Mouse (Mus musculus): Measurements from ENCODE around the gene Krtap27-1. TPM values are rescaled to one million over a fixed set of nuclear protein-coding genes. Genes with fewer than 3 reads are reported as not detected.

The Krtap27-1 gene
- not detected in 2 replicates for polyA plus RNA-seq (2015; fragmentation: Nextera tagmentation; extraction: Ambion mirVana)

DNA sequence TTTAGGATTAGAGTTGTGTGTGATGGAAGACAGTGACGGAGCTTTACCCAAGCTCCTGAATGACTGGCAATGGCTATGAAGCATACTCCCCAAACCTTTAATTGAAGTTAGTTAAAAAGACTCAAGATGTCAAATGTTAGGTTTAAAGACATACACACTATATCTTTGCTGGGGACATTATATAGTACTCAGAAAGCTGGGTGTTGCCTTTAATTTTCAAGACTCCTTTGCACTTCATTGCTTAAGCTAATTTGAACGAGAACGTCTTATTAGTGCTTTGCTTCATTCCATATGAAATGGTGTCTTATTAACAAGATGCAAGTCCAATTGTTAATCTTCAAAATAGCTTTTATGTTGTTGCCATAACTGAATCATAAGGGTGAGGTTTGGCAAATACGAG lies at the start of gene Krtap27-1:
TSS of gene Krtap27-1 (minus strand) at position 101 of the 400 bp plus-strand sequence.
- no peak for ATAC-seq (ENCODE audit: borderline replicate concordance, extremely low read depth, low FRiP score, low TSS enrichment)
- no peak within 1 kb of the TSS for H3K4me3 ChIP-seq
- H3K9me3 ChIP-seq = no peaks in the 10 kb centered on the region
- H3K27me3 ChIP-seq = no peaks in the 10 kb centered on the region
- no peak within 1 kb of the TSS for H3K4me2 ChIP-seq
- no peak within 1 kb of the TSS for H3K27ac ChIP-seq
- H3K4me1 ChIP-seq = no peaks in the 10 kb centered on the region
- no peaks in the 10 kb centered on the region for H3K36me3 ChIP-seq
- no peak within 1 kb of the TSS for H3K9ac ChIP-seq
- WGBS = 85% methylated on average over 4 of the region's 4 CpGs

GRCm38 (mm10) chr16:88720031-88720430 lies 48.6 kb upstream of the Krtap27-1 start:
- 41% methylated on average over 1 of the region's 1 CpGs for WGBS
- Histone ChIP-seq H3K4me1 (no peaks in the 10 kb centered on the region), H3K36me3 (no peaks in the 10 kb centered on the region), H3K4me2 (no peak overlapping the region), H3K9ac (no peak overlapping the region), H3K27me3 (no peaks in the 10 kb centered on the region), H3K4me3 (no peak overlapping the region), H3K9me3 (no peaks in the 10 kb centered on the region), H3K27ac (no peak overlapping the region)
- no peak for ATAC-seq (ENCODE audit: borderline replicate concordance, extremely low read depth, low FRiP score, low TSS enrichment)

GRCm38 (mm10) chr16:88716549-88716948 lies 45.1 kb upstream of the Krtap27-1 start:
- H3K4me2 ChIP-seq = no peak overlapping the region
- H3K9me3 ChIP-seq = no peaks in the 10 kb centered on the region
- H3K27ac ChIP-seq = no peak overlapping the region
- no peaks in the 10 kb centered on the region for H3K27me3 ChIP-seq
- H3K4me3 ChIP-seq = no peak overlapping the region
- ATAC-seq (ENCODE audit: borderline replicate concordance, extremely low read depth, low FRiP score, low TSS enrichment) = no peak
- no peak overlapping the region for H3K9ac ChIP-seq
- H3K36me3 ChIP-seq = no peaks in the 10 kb centered on the region
- no peaks in the 10 kb centered on the region for H3K4me1 ChIP-seq

GRCm38 (mm10) chr16:88711245-88711644 lies 39.8 kb upstream of the Krtap27-1 start:
- Histone ChIP-seq H3K4me3 (no peak overlapping the region), H3K4me1 (no peaks in the 10 kb centered on the region), H3K36me3 (no peaks in the 10 kb centered on the region), H3K9ac (no peak overlapping the region), H3K4me2 (no peak overlapping the region), H3K27ac (no peak overlapping the region), H3K27me3 (no peaks in the 10 kb centered on the region), H3K9me3 (no peaks in the 10 kb centered on the region)
- WGBS = 80% methylated on average over 6 of the region's 6 CpGs
- ATAC-seq (ENCODE audit: borderline replicate concordance, extremely low read depth, low FRiP score, low TSS enrichment) = no peak

- Histone ChIP-seq H3K27ac (no peak overlapping the region), H3K27me3 (no peaks in the 10 kb centered on the region), H3K4me1 (no peaks in the 10 kb centered on the region), H3K9me3 (no peaks in the 10 kb centered on the region), H3K4me2 (no peak overlapping the region), H3K4me3 (no peak overlapping the region), H3K9ac (no peak overlapping the region), H3K36me3 (no peaks in the 10 kb centered on the region)
- WGBS = 63% methylated on average over 4 of the region's 4 CpGs
- ATAC-seq (ENCODE audit: borderline replicate concordance, extremely low read depth, low FRiP score, low TSS enrichment) = no peak
Measured at GRCm38 (mm10) chr16:88710757-88711156, 39.3 kb upstream of the Krtap27-1 start.

GRCm38 (mm10) chr16:88707496-88708012 lies 36.1 kb upstream of the Krtap27-1 start, which contains the start of gene 2310061N02Rik:
2310061N02Rik (minus strand) TSS chr16:88707962.
- no peak for ATAC-seq (ENCODE audit: borderline replicate concordance, extremely low read depth, low FRiP score, low TSS enrichment)
- Histone ChIP-seq H3K4me1 (no peaks in the 10 kb centered on the region), H3K36me3 (no peaks in the 10 kb centered on the region), H3K4me2 (no peak within 1 kb of the TSS), H3K27me3 (no peaks in the 10 kb centered on the region), H3K4me3 (no peak within 1 kb of the TSS), H3K27ac (no peak within 1 kb of the TSS), H3K9me3 (no peaks in the 10 kb centered on the region), H3K9ac (no peak within 1 kb of the TSS)
- 81% methylated on average over 10 of the region's 10 CpGs for WGBS

DNA sequence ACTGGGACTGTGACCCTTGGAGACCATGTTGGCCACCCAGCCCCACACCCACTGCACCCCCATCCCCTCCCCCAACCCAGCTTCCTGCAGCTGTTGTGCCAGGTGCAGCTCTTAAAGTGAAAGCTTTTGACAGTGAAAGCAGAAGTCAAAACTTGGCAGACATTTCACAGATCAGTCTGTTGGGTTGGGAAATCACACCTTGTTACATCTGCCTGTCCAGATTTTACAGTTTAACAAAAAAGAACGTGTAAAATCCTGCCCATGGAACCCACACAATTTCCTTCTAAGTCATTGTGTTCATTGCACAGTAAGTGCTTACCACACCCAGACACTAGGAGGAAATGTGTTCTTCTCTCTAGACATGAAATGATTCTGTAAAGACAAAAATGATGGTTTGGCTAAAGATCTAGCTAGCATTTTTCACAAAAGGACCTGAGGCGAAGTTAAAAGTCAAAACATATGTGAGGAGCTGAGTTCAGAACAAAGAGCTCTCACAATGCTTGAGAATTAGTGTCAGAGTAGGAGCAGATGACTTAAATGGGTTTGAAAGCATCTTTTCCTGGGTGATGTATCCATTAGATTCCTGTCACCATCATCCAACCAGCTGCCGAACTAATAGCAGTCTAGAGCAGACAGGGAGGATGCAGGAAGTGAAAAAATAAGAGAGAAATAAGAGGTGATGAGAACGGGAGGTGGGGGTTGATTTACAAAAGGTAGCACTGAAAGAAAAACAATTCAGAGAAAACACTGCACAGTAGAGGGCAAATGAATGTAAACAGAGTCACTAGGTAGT lies 29.8 kb upstream of the Krtap27-1 start:
- WGBS = 38% methylated on average over 4 of the region's 4 CpGs
- no peak for ATAC-seq (ENCODE audit: borderline replicate concordance, extremely low read depth, low FRiP score, low TSS enrichment)
- Histone ChIP-seq H3K4me2 (no peak overlapping the region), H3K27me3 (no peaks in the 10 kb centered on the region), H3K36me3 (no peaks in the 10 kb centered on the region), H3K9me3 (no peaks in the 10 kb centered on the region), H3K27ac (no peak overlapping the region), H3K4me1 (no peaks in the 10 kb centered on the region), H3K4me3 (no peak overlapping the region), H3K9ac (no peak overlapping the region)

GRCm38 (mm10) chr16:88696256-88696655 lies 24.8 kb upstream of the Krtap27-1 start:
- no peaks in the 10 kb centered on the region for H3K27me3 ChIP-seq
- no peak for ATAC-seq (ENCODE audit: borderline replicate concordance, extremely low read depth, low FRiP score, low TSS enrichment)
- no peak overlapping the region for H3K27ac ChIP-seq
- H3K36me3 ChIP-seq = no peaks in the 10 kb centered on the region
- H3K4me3 ChIP-seq = no peak overlapping the region
- whole genome bisulfite sequencing = 78% methylated on average over 4 of the region's 4 CpGs
- H3K9ac ChIP-seq = no peak overlapping the region
- no peaks in the 10 kb centered on the region for H3K4me1 ChIP-seq
- no peak overlapping the region for H3K4me2 ChIP-seq
- H3K9me3 ChIP-seq = no peaks in the 10 kb centered on the region

- 60% methylated on average over 2 of the region's 2 CpGs for WGBS
- no peak for ATAC-seq (ENCODE audit: borderline replicate concordance, extremely low read depth, low FRiP score, low TSS enrichment)
Measured at GRCm38 (mm10) chr16:88681282-88681681, 9.8 kb upstream of the Krtap27-1 start.

GRCm38 (mm10) chr16:88679099-88679498 lies 7.6 kb upstream of the Krtap27-1 start:
- H3K27ac ChIP-seq = no peak overlapping the region
- no peak for ATAC-seq (ENCODE audit: borderline replicate concordance, extremely low read depth, low FRiP score, low TSS enrichment)
- H3K9ac ChIP-seq = no peak overlapping the region
- no peak overlapping the region for H3K4me3 ChIP-seq
- H3K4me1 ChIP-seq = no peaks in the 10 kb centered on the region
- no peaks in the 10 kb centered on the region for H3K36me3 ChIP-seq
- WGBS = 81% methylated on average over 6 of the region's 6 CpGs
- no peak overlapping the region for H3K4me2 ChIP-seq
- no peaks in the 10 kb centered on the region for H3K9me3 ChIP-seq
- H3K27me3 ChIP-seq = no peaks in the 10 kb centered on the region

More at GRCm38 (mm10) chr16:88681282-88681681, 9.8 kb upstream of the Krtap27-1 start:
- Histone ChIP-seq H3K27me3 (no peaks in the 10 kb centered on the region), H3K9me3 (no peaks in the 10 kb centered on the region), H3K36me3 (no peaks in the 10 kb centered on the region), H3K4me3 (no peak overlapping the region), H3K9ac (no peak overlapping the region), H3K4me2 (no peak overlapping the region), H3K27ac (no peak overlapping the region), H3K4me1 (no peaks in the 10 kb centered on the region)

DNA sequence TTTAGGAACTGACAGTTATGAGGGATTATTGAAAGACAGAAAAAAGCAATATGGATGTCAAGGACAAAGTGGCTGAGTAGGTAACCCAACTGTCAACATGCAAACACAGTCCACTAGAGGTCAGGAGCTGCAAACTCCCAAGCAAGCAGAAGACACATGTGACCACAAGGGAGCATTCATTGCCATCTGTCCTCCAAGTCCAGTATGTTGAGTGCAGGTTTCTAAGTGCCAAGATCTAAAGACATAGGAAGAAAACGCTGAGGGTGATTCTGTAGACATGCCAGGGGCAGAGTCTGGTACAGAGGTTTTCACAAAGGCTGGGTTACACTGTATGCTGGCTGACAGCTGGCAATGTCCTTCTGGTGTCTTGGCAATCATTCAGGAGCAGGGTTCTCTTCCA lies 14.0 kb downstream of the Krtap27-1 start:
- Histone ChIP-seq H3K4me3 (no peak overlapping the region), H3K36me3 (no peaks in the 10 kb centered on the region), H3K4me2 (no peak overlapping the region), H3K27me3 (no peaks in the 10 kb centered on the region), H3K27ac (no peak overlapping the region), H3K9me3 (no peaks in the 10 kb centered on the region), H3K4me1 (0 out of 2 replicates have a peak, but pooled peaks cover 4% of the 10 kb centered on the region), H3K9ac (no peak overlapping the region)
- 32% methylated on average over 1 of the region's 1 CpGs for WGBS
- ATAC-seq (ENCODE audit: borderline replicate concordance, extremely low read depth, low FRiP score, low TSS enrichment) = peak; percentile 39

GRCm38 (mm10) chr16:88651952-88652351 lies 19.5 kb downstream of the Krtap27-1 start:
- Histone ChIP-seq H3K27ac (no peak overlapping the region), H3K9me3 (no peaks in the 10 kb centered on the region), H3K9ac (no peak overlapping the region), H3K4me3 (no peak overlapping the region), H3K27me3 (no peaks in the 10 kb centered on the region), H3K36me3 (no peaks in the 10 kb centered on the region), H3K4me2 (no peak overlapping the region), H3K4me1 (no peaks in the 10 kb centered on the region)
- WGBS = 36% methylated on average over 2 of the region's 2 CpGs
- no peak for ATAC-seq (ENCODE audit: borderline replicate concordance, extremely low read depth, low FRiP score, low TSS enrichment)

All from lung, embryonic 15.5 days (tissue).